Mouse (Mus musculus) liver, adult 2 months (tissue): ENCODE data around the gene Klhdc9.

Source experiments
- CTCF ChIP-seq: fragments of 200-500 bp; IDR thresholded peaks from 2 replicates; pipeline ENCODE4 v1.5.1; 2011; ENCODE audit warnings: low read depth, low read length, control low read depth
- POLR2A ChIP-seq: fragments of 200-500 bp; IDR thresholded peaks from 2 replicates; pipeline ENCODE4 v1.6.1; 2011; ENCODE audit warnings: low read length, control low read depth; ENCODE audit not compliant: insufficient read depth; ENCODE audit errors: extremely low read depth

GRCm38 (mm10) chr1:171322012-171322411 lies 38.6 kb downstream of the Klhdc9 start:
- TF ChIP-seq CTCF = 0 out of 2 replicates have a peak, but pooled peaks have one; percentile 4
- no peak for TF ChIP-seq POLR2A
